In the genomic region with DNA sequence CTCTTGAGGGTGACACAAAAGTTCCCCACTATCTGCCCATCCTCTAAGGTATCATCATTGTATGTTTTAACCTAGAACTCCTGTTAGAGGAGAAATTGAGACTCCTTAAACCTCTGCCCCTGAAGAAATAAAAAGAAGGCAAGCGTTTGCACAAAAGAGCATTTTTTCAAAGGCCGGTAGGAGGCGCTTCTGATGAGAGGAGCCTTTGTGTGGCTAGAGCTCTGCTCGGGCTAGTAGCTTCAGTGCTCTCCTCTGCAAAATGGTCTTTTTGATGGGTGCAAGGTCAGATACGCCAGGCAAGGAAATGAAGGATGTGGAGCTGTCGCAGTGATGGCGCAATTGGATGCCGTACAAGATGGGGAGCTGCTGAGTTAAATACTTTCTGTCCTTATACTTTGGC, we compare ENCODE assay signal across 7 mouse cellular contexts.
A peak's percentile ranks its signal among the peaks of the same experiment; 100 is the strongest.
DNase-seq lines count a peak whose midpoint lies in the region; ATAC-seq and TF ChIP-seq lines count a peak whose summit lies in the region.

No protein-coding gene starts in this region.

- no peak overlapping the region for H3K4me3 ChIP-seq in kidney, postnatal 0 days (replicated peaks; ENCODE audit: low read depth, low read length)
- H3K4me3 ChIP-seq in cortical plate, adult 2 months (ENCODE audit: insufficient read depth, low read length), result no peak overlapping the region
- no peak overlapping the region for H3K4me3 ChIP-seq in left cerebral cortex, adult 2 months
- no peak overlapping the region for H3K4me3 ChIP-seq in kidney, embryonic 16.5 days (ENCODE audit: low read length)

- H3K4me2 ChIP-seq in kidney, postnatal 0 days (ENCODE audit: low read length), result no peak overlapping the region
- H3K4me2 ChIP-seq in kidney, embryonic 16.5 days (replicated peaks; ENCODE audit: low read depth, low read length), result no peak overlapping the region

- no peaks in the 10 kb centered on the region for H3K9me3 ChIP-seq in kidney, postnatal 0 days (replicated peaks; ENCODE audit: low read length)
- H3K9me3 ChIP-seq in kidney, embryonic 16.5 days (ENCODE audit: low read length), result no peaks in the 10 kb centered on the region

- no peaks in the 10 kb centered on the region for H3K27me3 ChIP-seq in kidney, postnatal 0 days (ENCODE audit: insufficient read depth, low read length)
- H3K27me3 ChIP-seq in kidney, embryonic 16.5 days (ENCODE audit: insufficient read depth, low read length), result no peaks in the 10 kb centered on the region

- no peaks in the 10 kb centered on the region for H3K36me3 ChIP-seq in kidney, postnatal 0 days (ENCODE audit: insufficient read depth, low read length)
- H3K36me3 ChIP-seq in kidney, embryonic 16.5 days (ENCODE audit: insufficient read depth, low read length), result no peaks in the 10 kb centered on the region

- peak; percentile 46 for DNase-seq in kidney, postnatal 0 days (ENCODE audit: low spot score)
- DNase-seq in kidney, adult 8-10 months, result no peak
- peak; percentile 70 for DNase-seq in R1 (ENCODE audit: low read depth, low spot score)
- peak; percentile 23 to 43 for DNase-seq in left cerebral cortex, adult 2 months (ENCODE audit: extremely low spot score in 1 of 2, low spot score in 2 of 2)
- DNase-seq in ovary, postnatal 36 days (ENCODE audit: low spot score), result no peak

- no peak overlapping the region for H3K27ac ChIP-seq in kidney, postnatal 0 days
- H3K27ac ChIP-seq in cortical plate, adult 2 months (ENCODE audit: insufficient read depth, low read length), result no peak overlapping the region
- H3K27ac ChIP-seq in left cerebral cortex, adult 2 months, result no peak overlapping the region
- H3K27ac ChIP-seq in kidney, embryonic 16.5 days (ENCODE audit: low read length), result no peak overlapping the region

- intact Hi-C loops in left cerebral cortex, adult 2 months (cut with DNase I), result loop anchor here (5.0 to 10.0 kb wide), 2 partner anchors 924 to 1131 kb away; a partner anchor contains a TSS

- no peak for TF ChIP-seq POLR2A in cortical plate, adult 2 months (IDR thresholded peaks at IDR 0.05; ENCODE audit: extremely low read depth, insufficient read depth, low read length)

- H3K9ac ChIP-seq in kidney, postnatal 0 days (ENCODE audit: low read depth, low read length), result no peak overlapping the region
- H3K9ac ChIP-seq in kidney, embryonic 16.5 days (replicated peaks; ENCODE audit: low read length), result no peak overlapping the region

- H3K4me1 ChIP-seq in kidney, postnatal 0 days (replicated peaks; ENCODE audit: insufficient read depth, low read length), result no peaks in the 10 kb centered on the region; the same call in 1 of the 2 replicates
- no peaks in the 10 kb centered on the region for H3K4me1 ChIP-seq in cortical plate, adult 2 months (ENCODE audit: control insufficient read depth, insufficient read depth, low read length)
- peaks cover 8% of the 10 kb centered on the region; the same call in 1 of the 2 replicates for H3K4me1 ChIP-seq in kidney, embryonic 16.5 days (ENCODE audit: insufficient read depth, low read length)

- peak; percentile 67 for TF ChIP-seq CTCF in kidney, postnatal 0 days (IDR thresholded peaks at IDR 0.05; ENCODE audit: low read depth)
- TF ChIP-seq CTCF in cortical plate, adult 2 months (IDR thresholded peaks at IDR 0.05; ENCODE audit: extremely low read depth, insufficient read depth, low read length), result peak; percentile 44
- TF ChIP-seq CTCF in left cerebral cortex, adult 2 months (IDR thresholded peaks at IDR 0.05), result peak; percentile 65

- no peak for ATAC-seq in kidney, postnatal 0 days (replicated peaks; ENCODE audit: low FRiP score, low read depth)
- no peak for ATAC-seq in kidney, embryonic 16.5 days (ENCODE audit: low FRiP score, low TSS enrichment)

- 30% methylated on average over 8 of the region's 8 CpGs for WGBS in kidney, postnatal 0 days
- 33% methylated on average over 8 of the region's 8 CpGs for WGBS in kidney, embryonic 16.5 days

Comparison
In these comparisons a context has a peak if more than half of its experiments do, and no peak if none do; other contexts are left out.
1. DNase-seq: peak in kidney, postnatal 0 days (single experiment), R1 (single experiment) and left cerebral cortex, adult 2 months (2 of 2); none in kidney, adult 8-10 months (0 of 2) and ovary, postnatal 36 days (single experiment).
2. Peak in every context shown above with its lines, with median percentiles within 50 percentile points of each other: CTCF ChIP-seq.